Mouse (Mus musculus) liver, adult (tissue): ENCODE data around the gene Fam205c.
"Not testable (repeated sequence)": the region's sequence is repeated elsewhere in the genome, so short reads cannot be mapped to it uniquely, and the experiment has no call there.

Experiments used
- GATA4 ChIP-seq: IDR thresholded peaks from 2 replicates; pipeline ENCODE4 v1.6.1; 2014; ENCODE audit warnings: mild to moderate bottlenecking, low read length; ENCODE audit not compliant: insufficient replicate concordance

Gene Fam205c

DNA sequence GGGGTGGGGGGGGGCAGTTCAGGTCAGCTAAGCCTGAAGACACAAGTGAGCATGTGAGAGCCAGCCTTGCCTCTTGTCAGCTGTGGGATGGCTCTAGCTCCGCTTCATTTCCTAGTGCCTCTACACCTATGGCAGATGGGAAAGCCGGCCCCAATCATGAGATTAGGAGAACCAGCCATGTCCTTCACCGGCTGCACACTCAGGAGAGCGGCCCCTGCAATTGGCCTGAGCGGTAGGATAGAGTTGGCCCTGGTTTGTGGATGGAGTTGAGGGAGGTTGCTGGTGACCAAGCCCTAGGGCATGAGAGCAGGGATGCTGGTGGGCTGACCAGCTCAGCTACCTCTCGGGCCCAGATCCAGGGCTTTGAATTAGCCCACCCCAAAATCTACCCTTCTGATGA lies 14.8 kb upstream of the Fam205c start:
- no peak for TF ChIP-seq GATA4

GRCm38 (mm10) chr4:42886926-42887325 lies 12.9 kb upstream of the Fam205c start:
- no peak for TF ChIP-seq GATA4

GRCm38 (mm10) chr4:42880677-42880948 lies 6.6 kb upstream of the Fam205c start:
- no peak for TF ChIP-seq GATA4

GRCm38 (mm10) chr4:42879829-42880676 lies 6.0 kb upstream of the Fam205c start:
- no peak for TF ChIP-seq GATA4

DNA sequence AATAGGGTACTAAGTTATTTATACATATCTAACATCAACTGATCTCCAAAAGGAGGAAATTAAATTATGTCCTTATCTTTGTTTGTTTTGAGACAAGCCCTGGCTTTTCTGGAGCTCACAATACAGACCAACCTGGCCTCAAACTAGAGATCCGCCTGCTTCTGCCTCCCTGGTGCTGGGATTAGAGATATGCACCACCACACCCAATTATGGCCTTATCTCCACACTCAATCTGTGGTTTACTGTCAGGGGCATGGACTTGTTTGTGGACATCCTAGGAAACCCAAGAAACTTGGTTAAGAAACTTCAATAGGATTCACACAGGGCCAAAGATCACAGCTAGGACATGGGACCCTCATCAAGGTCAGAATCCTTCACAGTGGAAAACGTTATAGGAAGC lies 3.6 kb upstream of the Fam205c start:
- no peak for TF ChIP-seq GATA4

DNA sequence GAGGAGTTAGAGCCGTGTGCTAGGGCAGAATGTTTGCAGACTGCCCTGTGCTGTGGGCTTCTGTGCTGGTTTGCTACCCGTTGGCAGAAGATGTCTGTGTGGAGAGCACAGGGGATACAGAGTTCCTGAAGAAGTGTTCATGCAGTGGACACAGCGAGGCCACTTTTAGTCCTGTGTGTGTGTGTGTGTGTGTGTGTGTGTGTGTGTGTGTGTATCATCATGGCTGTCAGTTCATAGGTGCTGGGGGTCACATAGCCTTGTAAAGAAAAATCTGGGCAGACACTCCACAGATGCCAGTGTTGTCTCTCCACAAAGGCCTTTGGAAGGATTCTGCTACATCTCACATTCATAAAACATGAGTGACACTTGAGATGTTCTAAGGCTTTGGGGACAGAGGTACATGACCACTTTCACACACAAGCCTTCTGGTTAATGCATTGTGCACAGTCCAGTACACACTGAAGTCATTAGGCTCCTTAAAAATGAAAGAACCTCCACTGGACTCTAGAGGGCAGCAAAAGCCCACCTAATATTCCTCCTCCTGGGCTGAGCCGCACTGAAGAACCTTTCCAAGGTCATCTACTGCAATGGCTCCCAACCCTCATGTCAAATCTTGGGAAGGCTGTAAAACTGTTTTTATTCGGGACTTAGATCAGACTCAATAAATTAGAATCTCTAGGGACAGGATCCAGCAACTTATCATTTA lies 2.7 kb upstream of the Fam205c start:
- no peak for TF ChIP-seq GATA4

- no peak for TF ChIP-seq GATA4
Observed at GRCm38 (mm10) chr4:42872746-42873435, 1.1 kb downstream of the Fam205c start.

DNA sequence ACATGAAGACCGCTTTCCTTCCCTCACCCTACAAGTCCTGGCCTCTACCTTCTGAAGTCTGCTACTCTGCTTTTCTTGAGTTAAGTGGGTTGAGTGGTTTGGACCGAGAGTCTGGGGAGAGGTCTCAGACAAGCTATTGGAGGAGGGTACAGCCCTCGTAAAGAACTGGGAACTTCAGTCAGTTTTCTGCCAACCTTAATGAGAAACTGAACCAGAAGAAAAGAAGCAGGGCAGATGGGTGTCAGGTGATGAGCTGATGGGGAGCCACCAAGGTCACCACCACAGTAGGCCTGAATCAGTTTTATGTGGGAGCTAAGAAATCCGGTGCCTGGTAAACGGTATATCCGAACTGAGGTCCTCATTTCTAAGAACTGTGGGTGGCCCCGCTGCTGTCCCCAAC lies 1.9 kb downstream of the Fam205c start:
- TF ChIP-seq GATA4: no peak

GRCm38 (mm10) chr4:42870748-42871147 lies 3.3 kb downstream of the Fam205c start:
- TF ChIP-seq GATA4: no peak

DNA sequence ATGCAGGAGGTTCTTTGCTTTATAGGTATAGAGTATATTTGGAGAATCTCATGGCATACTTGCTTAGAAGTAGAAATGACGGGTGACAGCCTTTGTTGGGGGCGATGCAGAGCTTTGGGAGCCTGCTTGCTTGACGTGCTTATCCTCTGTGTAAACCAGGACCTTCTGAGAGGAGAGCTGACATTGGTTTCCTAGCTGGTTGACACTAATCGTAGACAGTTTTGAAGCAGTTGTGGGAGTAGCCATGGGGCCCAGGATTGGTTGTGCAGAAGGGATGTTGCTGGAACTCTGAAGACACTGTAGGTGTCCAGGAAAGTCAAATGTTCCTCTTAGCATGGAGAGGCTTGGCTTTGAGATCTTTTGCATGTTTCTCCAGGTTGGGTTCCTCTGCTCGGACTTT lies 5.8 kb downstream of the Fam205c start:
- no peak for TF ChIP-seq GATA4

DNA sequence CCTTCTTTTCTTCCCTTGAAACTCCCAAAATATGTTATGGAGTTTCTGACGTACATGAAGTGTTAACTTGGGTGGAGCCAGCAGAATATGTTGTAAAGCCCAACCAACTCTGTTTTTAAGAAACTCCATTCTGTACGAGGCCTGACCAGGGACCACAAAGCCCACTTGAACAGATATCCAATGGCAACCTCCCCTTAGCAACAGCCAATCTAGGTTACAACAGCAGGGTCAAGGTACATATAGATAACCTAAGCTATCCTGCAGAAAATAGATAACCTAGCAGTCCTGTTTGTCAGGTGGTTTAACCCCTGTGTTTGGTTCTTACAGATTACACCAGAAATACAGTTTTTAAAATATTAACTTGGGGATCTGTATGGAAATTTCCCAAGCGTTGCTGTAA lies 6.6 kb downstream of the Fam205c start:
- TF ChIP-seq GATA4: no peak

DNA sequence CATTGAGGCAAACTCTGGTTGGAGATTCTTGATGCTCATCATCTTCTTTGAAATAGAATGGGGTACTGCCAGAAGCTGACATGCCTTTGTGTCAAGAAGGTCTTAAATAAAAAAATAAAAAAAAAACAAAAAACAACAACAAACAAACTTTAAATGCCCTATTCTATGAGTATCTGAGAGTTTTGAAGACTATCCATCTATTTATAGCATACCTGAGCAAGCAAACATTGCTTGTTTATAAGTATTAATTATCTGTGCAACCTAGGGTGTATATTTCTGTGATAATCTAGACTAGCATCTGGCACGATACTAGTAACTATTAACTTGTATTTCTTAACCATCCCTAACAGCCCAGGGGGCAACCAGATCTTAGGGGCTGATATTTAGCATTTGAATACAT lies 17.4 kb downstream of the Fam205c start, which contains the start of gene Gm12394:
Gene Gm12394, minus strand, starts transcription at position 101 of the 400 bp plus-strand sequence.
- TF ChIP-seq GATA4: not testable (repeated sequence)

DNA sequence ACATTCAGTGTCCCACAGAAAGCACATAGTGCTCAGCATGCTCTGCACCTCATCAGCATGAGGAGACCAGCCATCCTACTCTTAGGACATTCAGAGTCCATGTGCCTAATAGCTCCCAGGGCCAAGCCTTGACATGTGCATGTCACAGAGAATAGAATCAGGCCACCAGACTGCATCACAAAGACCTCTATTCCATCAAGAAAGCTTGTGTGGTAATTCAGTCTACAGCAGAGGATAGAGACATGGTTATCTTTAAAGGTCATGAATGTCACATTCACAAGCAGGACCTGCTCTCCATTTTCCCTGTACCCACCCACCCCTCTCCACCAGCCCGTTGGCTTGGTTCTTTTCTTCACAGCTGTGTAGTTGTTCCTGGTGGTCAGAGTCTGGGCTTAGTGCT lies 20.2 kb downstream of the Fam205c start, which contains the start of gene Fam205a1:
Gene Fam205a1, minus strand, starts transcription at position 101 of the 400 bp plus-strand sequence.
- TF ChIP-seq GATA4: not testable (repeated sequence)
